Mouse (Mus musculus) liver, postnatal 0 days (tissue): ENCODE measurements at regions not wholly inside any gene's neighbourhood (a gene's known extent, or its start where the extent isn't known, plus 50 kb on each side); places are given as distances from the start of the nearest gene placed in this dataset.

Source experiments
- ATAC-seq: fragments of 200-750 bp; cut with Nextera tagmentation; 2 replicates; pipeline ENCODE4 v1.8.0; 2017; ENCODE audit warnings: mild to moderate bottlenecking, moderate library complexity
- DNase-seq: peaks from one replicate; pipeline ENCODE4 v3.0.0-alpha.2; 2016
- H3K27ac ChIP-seq: fragments of 300-500 bp; sonication (generic); 2 replicates; pipeline ENCODE4 v1.5.1; 2014; ENCODE audit warnings: antibody characterized with exemption, moderate library complexity, mild to moderate bottlenecking, low read depth
- H3K27me3 ChIP-seq: fragments of 300-500 bp; sonication (generic); 2 replicates; pipeline ENCODE4 v1.6.1; 2014; ENCODE audit warnings: low read length, control low read depth, mixed read lengths; ENCODE audit not compliant: insufficient read depth
- H3K36me3 ChIP-seq: fragments of 300-500 bp; sonication (generic); replicated peaks from 2 replicates; pipeline ENCODE4 v1.6.1; 2014; ENCODE audit warnings: mild to moderate bottlenecking, control low read depth, low read length, moderate library complexity, mixed read lengths; ENCODE audit not compliant: insufficient read depth
- H3K4me1 ChIP-seq: fragments of 300-500 bp; sonication (generic); 2 replicates; pipeline ENCODE4 v1.6.1; 2014; ENCODE audit warnings: antibody characterized with exemption, mild to moderate bottlenecking, control low read depth; ENCODE audit not compliant: insufficient read depth
- H3K4me2 ChIP-seq: fragments of 300-500 bp; sonication (generic); 2 replicates; pipeline ENCODE4 v1.6.1; 2014; ENCODE audit warnings: low read depth, mild to moderate bottlenecking, low read length, moderate library complexity, mixed read lengths
- H3K4me3 ChIP-seq: fragments of 300-500 bp; sonication (generic); 2 replicates; pipeline ENCODE4 v1.5.1; 2014; ENCODE audit warnings: low read depth, low read length
- H3K9ac ChIP-seq: fragments of 300-500 bp; sonication (generic); replicated peaks from 2 replicates; pipeline ENCODE4 v1.6.1; 2014; ENCODE audit warnings: mild to moderate bottlenecking, moderate library complexity
- H3K9me3 ChIP-seq: fragments of 300-500 bp; sonication (generic); 2 replicates; pipeline ENCODE4 v1.6.1; 2016; ENCODE audit warnings: mild to moderate bottlenecking, control low read depth, low read length, mixed read lengths
- CTCF ChIP-seq: sonication (generic); IDR thresholded peaks from 2 replicates; pipeline ENCODE4 v1.5.1; 2016; ENCODE audit warnings: antibody characterized with exemption, low read depth
- EP300 ChIP-seq: IDR thresholded peaks from 2 replicates; pipeline ENCODE4 v1.6.1; 2016; ENCODE audit warnings: antibody characterized with exemption, low read depth, mild to moderate bottlenecking
- WGBS: fragments of 180-500 bp; shearing (Covaris S2); extraction: QIAGEN DNeasy Blood & Tissue Kit; methylation state at CpG from one replicate; pipeline ENCODE4 v1.1.7; 2014; ENCODE audit not compliant: insufficient replicate concordance; 5-methylcytosine and 5-hydroxymethylcytosine counted together

DNA sequence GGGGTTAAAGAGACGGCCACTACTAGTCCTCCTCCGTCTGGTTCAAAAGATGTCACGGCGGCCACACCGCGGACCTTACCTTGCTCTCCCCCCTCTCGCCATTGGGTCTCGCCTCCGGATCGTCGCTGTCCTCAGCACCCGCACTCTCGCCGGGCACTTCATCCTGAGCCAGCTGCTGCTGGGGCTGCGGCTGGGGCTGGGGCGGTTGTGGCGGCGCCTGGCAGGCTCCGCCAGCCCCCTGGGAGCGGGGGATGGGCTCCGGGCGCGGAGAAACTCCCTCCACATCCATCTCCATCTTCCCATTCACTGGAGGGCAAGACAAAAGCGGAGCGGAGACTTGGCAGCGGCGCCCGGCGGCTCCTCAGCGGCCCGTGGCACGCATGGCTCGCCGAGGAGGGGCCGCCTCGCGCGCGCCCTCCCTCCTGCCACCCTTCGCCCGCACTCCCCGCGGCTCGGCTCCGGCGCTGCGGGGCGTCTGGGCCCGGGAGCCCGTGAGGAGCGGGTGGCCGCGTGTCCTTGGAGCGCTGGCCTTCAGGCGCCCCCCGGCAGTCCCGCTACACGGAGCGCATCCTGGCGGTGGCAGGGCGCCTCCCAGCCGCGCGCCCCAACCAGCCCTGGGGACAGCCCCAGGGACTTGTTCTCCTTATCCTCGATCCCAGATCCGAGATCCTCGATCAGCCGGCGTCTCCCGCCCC lies 167.8 kb upstream of the Azi2 start:
- no peak overlapping the region for H3K27ac ChIP-seq
- H3K4me1 ChIP-seq, result no peaks in the 10 kb centered on the region
- ATAC-seq (no peak), DNase-seq (peak; percentile 20)
- H3K9me3 ChIP-seq, result no peaks in the 10 kb centered on the region
- peaks cover 42% of the 10 kb centered on the region for H3K27me3 ChIP-seq
- H3K9ac ChIP-seq, result no peak overlapping the region
- H3K4me3 ChIP-seq, result peak overlapping the region; percentile 30
- peak overlapping the region; percentile 56 for H3K4me2 ChIP-seq
- 2% methylated on average over 35 of the region's 70 CpGs for WGBS
- no peak for TF ChIP-seq EP300
- no peak for TF ChIP-seq CTCF
- H3K36me3 ChIP-seq, result no peaks in the 10 kb centered on the region

DNA sequence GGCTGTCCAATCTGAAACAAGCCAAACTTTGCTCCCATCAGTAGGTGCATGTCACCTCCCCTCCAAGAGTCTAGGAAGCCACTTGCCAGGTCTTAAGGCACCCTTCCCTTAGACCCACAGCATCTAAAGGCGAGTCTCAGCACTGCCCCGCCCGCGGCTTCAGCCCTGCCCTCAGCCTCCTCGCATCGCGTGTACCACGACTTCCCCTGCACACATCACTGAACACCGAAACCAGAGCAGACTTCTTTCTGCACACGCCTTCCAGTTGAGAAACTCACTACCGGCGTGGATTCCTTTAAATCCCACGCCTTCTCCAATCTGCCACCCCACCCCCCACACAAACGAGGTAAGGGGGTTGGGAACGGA lies 168.3 kb upstream of the Azi2 start:
- Histone ChIP-seq H3K9ac (no peak overlapping the region), H3K4me1 (no peaks in the 10 kb centered on the region), H3K27me3 (peaks cover 42% of the 10 kb centered on the region), H3K27ac (no peak overlapping the region), H3K4me2 (peak overlapping the region; percentile 56), H3K36me3 (no peaks in the 10 kb centered on the region), H3K9me3 (no peaks in the 10 kb centered on the region), H3K4me3 (peak overlapping the region; percentile 30; the same call in 1 of the 2 replicates)
- TF ChIP-seq EP300, result no peak
- TF ChIP-seq CTCF, result no peak
- 1% methylated on average over 15 of the region's 15 CpGs for WGBS
- no peak for ATAC-seq
- no peak for DNase-seq

DNA sequence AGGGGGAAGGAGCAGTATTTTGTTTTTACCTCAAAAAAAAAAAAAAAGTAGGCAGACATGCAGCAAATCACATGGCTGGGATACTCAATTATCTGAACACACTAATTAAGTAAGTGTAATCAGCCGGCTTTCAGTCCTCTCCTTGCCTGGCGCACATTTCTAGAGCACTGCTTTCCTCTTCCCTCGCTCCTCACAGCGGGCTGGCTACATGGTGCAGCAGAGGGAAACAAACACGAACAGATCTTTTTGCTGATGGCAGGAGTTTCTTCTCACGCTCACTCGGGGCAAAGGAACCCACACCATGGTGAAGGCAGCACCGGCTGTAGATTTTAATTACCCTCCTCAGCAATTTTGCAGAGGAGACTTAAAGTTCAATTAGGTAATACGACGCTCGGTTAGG lies 169.7 kb upstream of the Azi2 start:
- TF ChIP-seq CTCF (no peak), EP300 (no peak)
- Histone ChIP-seq H3K27me3 (peaks cover 42% of the 10 kb centered on the region), H3K9me3 (no peaks in the 10 kb centered on the region), H3K27ac (no peak overlapping the region), H3K4me2 (no peak overlapping the region), H3K4me1 (no peaks in the 10 kb centered on the region), H3K36me3 (no peaks in the 10 kb centered on the region), H3K9ac (no peak overlapping the region), H3K4me3 (no peak overlapping the region)
- DNase-seq (no peak), ATAC-seq (no peak)
- 69% methylated on average over 11 of the region's 11 CpGs for WGBS

- TF ChIP-seq CTCF (peak; percentile 23; the same call in 1 of the 2 replicates), EP300 (no peak)
- DNase-seq (no peak), ATAC-seq (no peak)
- Histone ChIP-seq H3K4me1 (no peaks in the 10 kb centered on the region), H3K9ac (no peak overlapping the region), H3K27ac (no peak overlapping the region), H3K4me2 (no peak overlapping the region), H3K4me3 (no peak overlapping the region), H3K36me3 (no peaks in the 10 kb centered on the region), H3K27me3 (no peaks in the 10 kb centered on the region), H3K9me3 (no peaks in the 10 kb centered on the region)
- 78% methylated on average over 3 of the region's 3 CpGs for WGBS
Observed at GRCm38 (mm10) chr9:117863944-117864343, 176.4 kb upstream of the Azi2 start.

DNA sequence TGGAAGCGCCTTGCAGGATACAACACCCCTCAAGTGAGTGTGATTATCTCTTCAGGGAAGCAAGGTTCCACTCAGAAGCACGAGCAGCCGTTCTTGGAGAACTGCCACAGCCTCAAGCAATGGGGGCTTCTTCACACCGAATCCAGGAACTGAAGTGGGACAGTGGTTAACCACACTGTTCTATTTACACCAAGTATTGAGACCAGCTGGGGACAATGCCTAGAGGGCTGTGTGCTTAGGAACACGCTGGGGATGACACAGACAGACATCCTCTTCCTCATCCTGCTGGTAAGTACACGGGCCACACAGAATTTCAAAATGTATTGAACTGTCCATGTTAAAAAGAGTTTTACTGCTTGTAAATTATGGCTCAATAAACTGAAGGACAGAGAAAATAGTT lies 177.0 kb upstream of the Azi2 start:
- WGBS, result 27% methylated on average over 6 of the region's 6 CpGs
- H3K9ac ChIP-seq, result no peak overlapping the region
- no peaks in the 10 kb centered on the region for H3K4me1 ChIP-seq
- H3K4me3 ChIP-seq, result no peak overlapping the region
- TF ChIP-seq CTCF (no peak), EP300 (no peak)
- ATAC-seq (no peak), DNase-seq (no peak)
- no peak overlapping the region for H3K27ac ChIP-seq
- H3K27me3 ChIP-seq, result no peaks in the 10 kb centered on the region
- no peaks in the 10 kb centered on the region for H3K9me3 ChIP-seq
- H3K36me3 ChIP-seq, result no peaks in the 10 kb centered on the region
- no peak overlapping the region for H3K4me2 ChIP-seq

- Histone ChIP-seq H3K27ac (no peak overlapping the region), H3K4me2 (no peak overlapping the region), H3K27me3 (no peaks in the 10 kb centered on the region), H3K9me3 (0 out of 2 replicates have a peak, but pooled peaks cover 2% of the 10 kb centered on the region), H3K4me1 (no peaks in the 10 kb centered on the region), H3K4me3 (no peak overlapping the region), H3K9ac (no peak overlapping the region), H3K36me3 (no peaks in the 10 kb centered on the region)
- 28% methylated on average over 16 of the region's 16 CpGs for WGBS
- peak; percentile 53 for ATAC-seq
- TF ChIP-seq EP300, result peak; percentile 44
- no peak for TF ChIP-seq CTCF
- peak; percentile 16 for DNase-seq
Observed at GRCm38 (mm10) chr9:117859580-117860045, 180.7 kb upstream of the Azi2 start.
